Mouse (Mus musculus): Measurements from ENCODE around the gene Ticrr.

DNA sequence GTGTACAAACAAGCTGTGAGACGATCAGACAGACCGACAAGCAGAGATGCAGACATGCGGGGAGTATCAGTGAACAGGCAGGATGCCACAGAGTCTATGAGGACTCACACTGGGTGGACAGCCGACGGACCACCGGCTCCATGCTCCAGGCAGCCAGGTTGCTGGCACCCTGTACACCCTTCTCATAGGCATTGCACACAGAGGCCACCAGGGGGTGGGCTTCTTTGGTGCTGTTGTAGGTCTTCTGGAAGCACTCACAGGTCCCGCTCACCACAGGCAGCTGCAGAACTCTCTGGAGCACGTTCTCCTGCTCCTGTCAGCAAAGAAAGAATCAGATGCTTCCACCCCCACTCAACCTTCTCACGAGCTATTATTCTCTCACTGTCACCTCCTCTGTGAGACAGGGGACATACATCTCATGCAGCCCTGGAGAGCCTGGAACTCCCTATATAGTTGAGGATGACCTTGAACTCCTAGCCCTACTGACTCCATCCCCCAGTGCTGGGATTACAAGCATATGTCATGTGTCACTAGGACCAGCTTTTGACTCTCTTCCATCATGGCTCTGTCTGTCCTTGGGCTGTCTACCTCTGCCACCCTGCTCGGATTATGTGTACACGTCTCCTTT is 69.9 kb downstream of the Ticrr start:
- TF ChIP-seq CTCF (IDR thresholded peaks at IDR 0.05; ENCODE audit: control insufficient read depth, insufficient read depth, insufficient replicate concordance, low read depth, low read length): peak; percentile 36; the same call in 1 of the 2 replicates
- TF ChIP-seq POLR2A (IDR thresholded peaks at IDR 0.05; ENCODE audit: control insufficient read depth, low read depth, low read length): no peak
